Mouse (Mus musculus): Measurements from ENCODE around the gene Gdf9.

- TF ChIP-seq NRF1 (IDR thresholded peaks at IDR 0.05; ENCODE audit: insufficient read depth, low read depth, low read length, poor library complexity, severe bottlenecking) = no peak
- no peak for TF ChIP-seq CTCF (IDR thresholded peaks at IDR 0.05 in 2 of 3, conservative IDR thresholded peaks at IDR 0.05 in 1 of 3; ENCODE audit: control insufficient read depth in 1 of 3, insufficient read depth in 1 of 3, low read depth in 2 of 3, low read length in 3 of 3, poor library complexity in 1 of 3, severe bottlenecking in 1 of 3)
- no peak for TF ChIP-seq POLR2AphosphoS5 (IDR thresholded peaks at IDR 0.05; ENCODE audit: borderline replicate concordance, low read depth, low read length)
- no peak for TF ChIP-seq MEF2A (IDR thresholded peaks at IDR 0.05; ENCODE audit: extremely low read depth, insufficient replicate concordance, low read depth, low read length, poor library complexity, severe bottlenecking)
- TF ChIP-seq NELFE (IDR thresholded peaks at IDR 0.05; ENCODE audit: low read depth, low read length) = no peak
- no peak for TF ChIP-seq JUND (IDR thresholded peaks at IDR 0.05; ENCODE audit: low read depth, low read length)
Measured at GRCm38 (mm10) chr11:53475620-53476019, 44.8 kb downstream of the Gdf9 start.

Measured in MEL (cell line).